Mouse (Mus musculus) right cerebral cortex, adult 2 months (tissue): Measurements from ENCODE around the gene Meiob.

ENCODE experiments used
- DNase-seq, 2 experiments: peaks; one replicate each; pipeline ENCODE4 v3.0.0; 2021 to 2022; ENCODE audit warnings: low spot score in 2 of 2

Gene Meiob

GRCm38 (mm10) chr17:24803952-24804951 lies at the start of gene Meiob:
Meiob (plus strand) TSS chr17:24804289.
- peak; percentile 4 to 20 for DNase-seq

- no peak for DNase-seq
Measured at GRCm38 (mm10) chr17:24757394-24757793, 46.7 kb upstream of the Meiob start.

- no peak for DNase-seq
Measured at GRCm38 (mm10) chr17:24761121-24761520, 43.0 kb upstream of the Meiob start.

- DNase-seq = no peak
Measured at GRCm38 (mm10) chr17:24765016-24765905, 38.8 kb upstream of the Meiob start.

- DNase-seq = no peak
Measured at GRCm38 (mm10) chr17:24766266-24766875, 37.7 kb upstream of the Meiob start.

GRCm38 (mm10) chr17:24769146-24769545 lies 34.9 kb upstream of the Meiob start:
- no peak for DNase-seq

GRCm38 (mm10) chr17:24773241-24773640 lies 30.8 kb upstream of the Meiob start:
- no peak for DNase-seq

- no peak for DNase-seq
Measured at GRCm38 (mm10) chr17:24775173-24775572, 28.9 kb upstream of the Meiob start.

- DNase-seq = no peak
Measured at GRCm38 (mm10) chr17:24777073-24777472, 27.0 kb upstream of the Meiob start.

- DNase-seq = no peak
Measured at GRCm38 (mm10) chr17:24780821-24781220, 23.3 kb upstream of the Meiob start.

GRCm38 (mm10) chr17:24792190-24792589 lies 11.9 kb upstream of the Meiob start:
- no peak for DNase-seq

GRCm38 (mm10) chr17:24794791-24795190 lies 9.3 kb upstream of the Meiob start:
- DNase-seq = no peak

- DNase-seq = no peak
Measured at GRCm38 (mm10) chr17:24796969-24797368, 7.1 kb upstream of the Meiob start.

GRCm38 (mm10) chr17:24798229-24798628 lies 5.9 kb upstream of the Meiob start:
- DNase-seq = no peak

GRCm38 (mm10) chr17:24799476-24799875 lies 4.6 kb upstream of the Meiob start:
- DNase-seq = no peak

- no peak for DNase-seq
Measured at GRCm38 (mm10) chr17:24800524-24800923, 3.6 kb upstream of the Meiob start.

GRCm38 (mm10) chr17:24811211-24811610 lies 7.1 kb downstream of the Meiob start:
- no peak for DNase-seq

- no peak for DNase-seq
Measured at GRCm38 (mm10) chr17:24812215-24812614, 8.1 kb downstream of the Meiob start.

- DNase-seq = no peak
Measured at GRCm38 (mm10) chr17:24815256-24815655, 11.2 kb downstream of the Meiob start.

GRCm38 (mm10) chr17:24817503-24817902 lies 13.4 kb downstream of the Meiob start:
- DNase-seq = no peak

- DNase-seq = no peak
Measured at GRCm38 (mm10) chr17:24818172-24818571, 14.1 kb downstream of the Meiob start.

GRCm38 (mm10) chr17:24819469-24819868 lies 15.4 kb downstream of the Meiob start:
- DNase-seq = no peak
